In genomic region chr10:83326648-83327285, GRCm38 (mm10) we compare ENCODE assay signal across 13 mouse cellular contexts. TPM values are rescaled to one million over a fixed set of nuclear protein-coding genes. Genes with fewer than 3 reads are reported as not detected.
"Had no signal": no experiment of that assay in that cellular context is flagged by ENCODE, and none has a peak within 500 bp of the region (broad histone marks: within the 10 kb centered on the region; RNA-seq: fewer than 3 reads in every experiment).

No protein-coding gene starts in this region.

- H3K36me3 ChIP-seq: kidney, embryonic 15.5 days; limb, embryonic 12.5 days; limb, embryonic 15.5 days; liver, embryonic 13.5 days had no signal

- H3K4me2 ChIP-seq: kidney, embryonic 15.5 days; limb, embryonic 12.5 days; limb, embryonic 15.5 days; liver, embryonic 13.5 days; midbrain, embryonic 11.5 days had no signal

- ATAC-seq: intestine, postnatal 0 days had no signal

- DNase-seq: left cerebral cortex, postnatal 4 days; liver, embryonic 13.5 days; lung, adult 2 months; lung, postnatal 14 days; lung, postnatal 4 days; midbrain, embryonic 14.5 days; thymus, postnatal 25 days had no signal

- H3K9me3 ChIP-seq: kidney, embryonic 15.5 days; limb, embryonic 12.5 days; limb, embryonic 15.5 days; liver, embryonic 13.5 days had no signal

- H3K27ac ChIP-seq: kidney, embryonic 15.5 days; limb, embryonic 12.5 days; limb, embryonic 15.5 days; liver, embryonic 13.5 days had no signal

- H3K27me3 ChIP-seq: limb, embryonic 15.5 days; liver, embryonic 13.5 days had no signal

- H3K9ac ChIP-seq: kidney, embryonic 15.5 days; limb, embryonic 12.5 days; limb, embryonic 15.5 days; liver, embryonic 13.5 days had no signal

- H3K4me1 ChIP-seq: kidney, embryonic 15.5 days; limb, embryonic 12.5 days; limb, embryonic 15.5 days had no signal

- H3K4me3 ChIP-seq: kidney, embryonic 15.5 days; limb, embryonic 12.5 days; limb, embryonic 15.5 days; liver, embryonic 13.5 days had no signal

RNA-seq across cellular contexts. Expression of gene Slc41a2, which starts 10.9 kb away (rescaled TPM):
- polyA plus RNA-seq: liver, embryonic 16.5 days had no signal
